ENCODE assay signal across 11 mouse cellular contexts in genomic region chr11:99142493-99143095, GRCm38 (mm10). TPM values are rescaled to one million over a fixed set of nuclear protein-coding genes. Genes with fewer than 3 reads are reported as not detected.
DNase-seq lines count a peak whose midpoint lies in the region; ATAC-seq and TF ChIP-seq lines count a peak whose summit lies in the region.
"Had no signal": no experiment of that assay in that cellular context is flagged by ENCODE, and none has a peak within 500 bp of the region (broad histone marks: within the 10 kb centered on the region; RNA-seq: fewer than 3 reads in every experiment).

No protein-coding gene starts in this region.

- WGBS in lung, postnatal 0 days = 71% methylated on average over 18 of the region's 18 CpGs
- WGBS in limb, embryonic 13.5 days = 64% methylated on average over 18 of the region's 18 CpGs

- peak; percentile 5 for DNase-seq in adrenal gland, postnatal 10 days
- no peak for DNase-seq in adrenal gland, postnatal 25 days
- no peak for DNase-seq in lung, postnatal 0 days (ENCODE audit: low spot score)
- DNase-seq in lung, postnatal 36 days = no peak
- peak; percentile 28 for DNase-seq in brain, adult 2 months (ENCODE audit: low read depth, low spot score)
- DNase-seq in cerebellum, adult 11-12 months = no peak
- DNase-seq in right cerebral cortex, postnatal 14 days = no peak
- DNase-seq: kidney, adult 8-10 months; layer of hippocampus, postnatal 36 days had no signal

- TF ChIP-seq CTCF in lung, postnatal 0 days (IDR thresholded peaks at IDR 0.05) = no peak

- peak overlapping the region; percentile 51; the same call in 1 of the 2 replicates for H3K27ac ChIP-seq in lung, postnatal 0 days (ENCODE audit: low read length)
- peak overlapping the region; percentile 58 for H3K27ac ChIP-seq in limb, embryonic 13.5 days

- peaks cover 4% of the 10 kb centered on the region; the same call in 1 of the 2 replicates for H3K4me1 ChIP-seq in lung, postnatal 0 days (ENCODE audit: insufficient read depth, low read depth, low read length)
- H3K4me1 ChIP-seq in limb, embryonic 13.5 days = peaks cover 67% of the 10 kb centered on the region

- H3K27me3 ChIP-seq in lung, postnatal 0 days (replicated peaks; ENCODE audit: insufficient read depth, low read length) = no peaks in the 10 kb centered on the region
- H3K27me3 ChIP-seq in limb, embryonic 13.5 days = no peaks in the 10 kb centered on the region
- H3K27me3 ChIP-seq: heart, embryonic 13.5 days had no signal

- no peak for ATAC-seq in lung, postnatal 0 days
- ATAC-seq in limb, embryonic 13.5 days (ENCODE audit: low FRiP score, low read depth) = no peak

- no peak overlapping the region for H3K4me3 ChIP-seq in lung, postnatal 0 days (ENCODE audit: low read depth, low read length)
- no peak overlapping the region for H3K4me3 ChIP-seq in limb, embryonic 13.5 days
- H3K4me3 ChIP-seq: heart, embryonic 13.5 days had no signal

- no peak overlapping the region for H3K9ac ChIP-seq in lung, postnatal 0 days (replicated peaks; ENCODE audit: low read depth)
- no peak overlapping the region for H3K9ac ChIP-seq in limb, embryonic 13.5 days
- H3K9ac ChIP-seq: heart, embryonic 13.5 days had no signal

- H3K4me2 ChIP-seq in lung, postnatal 0 days (replicated peaks; ENCODE audit: low read depth, low read length) = no peak overlapping the region
- H3K4me2 ChIP-seq in limb, embryonic 13.5 days (replicated peaks) = no peak overlapping the region
- H3K4me2 ChIP-seq: heart, embryonic 13.5 days had no signal

- H3K36me3 ChIP-seq in lung, postnatal 0 days (ENCODE audit: insufficient read depth, low read length) = no peaks in the 10 kb centered on the region
- H3K36me3 ChIP-seq in limb, embryonic 13.5 days = no peaks in the 10 kb centered on the region
- H3K36me3 ChIP-seq: heart, embryonic 13.5 days had no signal

- TF ChIP-seq EP300 in lung, postnatal 0 days (IDR thresholded peaks at IDR 0.05) = no peak

- H3K9me3 ChIP-seq in lung, postnatal 0 days (ENCODE audit: low read length) = no peaks in the 10 kb centered on the region
- H3K9me3 ChIP-seq in limb, embryonic 13.5 days = no peaks in the 10 kb centered on the region
- H3K9me3 ChIP-seq: heart, embryonic 13.5 days had no signal

RNA-seq across cellular contexts. Expression of gene Ccr7, which starts 12.3 kb away (rescaled TPM):
- 1 to 10 TPM; 3.6 to 3.7 TPM for total RNA-seq in adrenal gland, postnatal 10 days (2021)
- total RNA-seq in adrenal gland, postnatal 25 days (2021) = 0.21 TPM in 1 of 2 replicates, not detected in the other
- 0.50 and 0.69 TPM in 2 replicates for polyA plus RNA-seq in lung, postnatal 0 days (2015; fragmentation: Nextera tagmentation; extraction: Ambion mirVana)
- polyA plus RNA-seq in limb, embryonic 13.5 days (2015; fragmentation: Nextera tagmentation; extraction: Ambion mirVana) = 0.39 and 0.83 TPM in 2 replicates
- total RNA-seq: layer of hippocampus, postnatal 36 days had no signal

RNA-seq across cellular contexts. Expression of gene Tns4, which starts 53.5 kb away (rescaled TPM):
- total RNA-seq in adrenal gland, postnatal 10 days (2021) = under 1 TPM; 0.12 to 0.51 TPM
- 0.12 TPM in 1 of 2 replicates, not detected in the other for total RNA-seq in adrenal gland, postnatal 25 days (2021)
- polyA plus RNA-seq in lung, postnatal 0 days (2015; fragmentation: Nextera tagmentation; extraction: Ambion mirVana) = 0.13 and 0.24 TPM in 2 replicates
- 0.55 and 1.2 TPM in 2 replicates for polyA plus RNA-seq in limb, embryonic 13.5 days (2015; fragmentation: Nextera tagmentation; extraction: Ambion mirVana)
- total RNA-seq: layer of hippocampus, postnatal 36 days had no signal

Comparison
In these comparisons a context has a peak if more than half of its experiments do, and no peak if none do; other contexts are left out.
1. DNase-seq: peak in adrenal gland, postnatal 10 days (single experiment) and brain, adult 2 months (single experiment); none in adrenal gland, postnatal 25 days (single experiment), lung, postnatal 0 days (single experiment), lung, postnatal 36 days (single experiment), cerebellum, adult 11-12 months (single experiment) and right cerebral cortex, postnatal 14 days (single experiment).